Mouse (Mus musculus) embryo, embryonic 10 days (tissue): ENCODE measurements around the gene Lrrc19.

Source experiments
- DNase-seq: peaks from one replicate; pipeline ENCODE4 v3.0.0-alpha.2; 2015; ENCODE audit warnings: low spot score

Gene Lrrc19

GRCm38 (mm10) chr4:94591765-94592381, 58.1 kb downstream of the Lrrc19 start:
- no peak for DNase-seq
